Mouse (Mus musculus) adrenal gland, adult 18-20 months (tissue): ENCODE measurements around the gene Cdk5rap1. TPM values are rescaled to one million over a fixed set of nuclear protein-coding genes. Genes with fewer than 3 reads are reported as not detected.

Experiments
- total RNA-seq, 2 experiments: library from RNA; stranded (reverse); gene quantifications; 1 replicate in 1 of 2; 2 replicates in 1 of 2; pipeline ENCODE4 v1.2.3; 2021

The Cdk5rap1 gene
- total RNA-seq, 2 experiments from 2014 or later = 9.3 to 13.6 TPM

Other genes with a start within 250 kb of the Cdk5rap1 start
- gene Bpifa3, start 242.7 kb downstream of the Cdk5rap1 start, total RNA-seq = not detected
- under 1 TPM in 1 of 2 experiments, not detected in 1; 0.35 TPM for gene Bpifa1, start 230.1 kb downstream of the Cdk5rap1 start, total RNA-seq
- gene Bpifa5, start 210.4 kb downstream of the Cdk5rap1 start, total RNA-seq = not detected
- not detected for gene Bpifb1, start 182.2 kb downstream of the Cdk5rap1 start, total RNA-seq
- gene Bpifb5, start 149.3 kb downstream of the Cdk5rap1 start, total RNA-seq = not detected
- not detected for gene Bpifb9a, start 115.2 kb downstream of the Cdk5rap1 start, total RNA-seq
- gene Bpifb9b, start 65.8 kb downstream of the Cdk5rap1 start, total RNA-seq = not detected
- gene Snta1, start 35.1 kb upstream of the Cdk5rap1 start, total RNA-seq = 10 to 100 TPM; 23.8 to 29.3 TPM
- gene Cbfa2t2, start 63.5 kb upstream of the Cdk5rap1 start, total RNA-seq = 10 to 100 TPM; 28.7 to 36.9 TPM
- gene 1700003F12Rik, start 174.1 kb upstream of the Cdk5rap1 start, total RNA-seq = under 1 TPM in 1 of 2 experiments, not detected in 1; 0.46 TPM
- under 1 TPM in 1 of 2 experiments, not detected in 1; 0.19 TPM for gene Actl10, start 178.8 kb upstream of the Cdk5rap1 start, total RNA-seq
- 1 to 10 TPM in 1 of 2 experiments, under 1 TPM in 1; 0.86 to 1.6 TPM for gene Necab3, start 185.9 kb upstream of the Cdk5rap1 start, total RNA-seq
- 1 to 10 TPM; 7.5 to 8.9 TPM for gene E2f1, start 196.9 kb upstream of the Cdk5rap1 start, total RNA-seq
- 10 to 100 TPM; 30.1 to 33.9 TPM for gene Pxmp4, start 230.7 kb upstream of the Cdk5rap1 start, total RNA-seq
- 1 to 10 TPM; 3.8 TPM for gene Zfp341, start 240.3 kb upstream of the Cdk5rap1 start, total RNA-seq
- not detected for gene 4930519P11Rik, start 240.4 kb upstream of the Cdk5rap1 start, total RNA-seq